Mouse (Mus musculus) thymus, postnatal 25 days (tissue): ENCODE measurements around the gene Ttpal.

ENCODE experiments used
- DNase-seq: peaks from one replicate; pipeline ENCODE4 v3.0.0; 2022

The Ttpal gene

GRCm38 (mm10) chr2:163663930-163664329, 61.8 kb downstream of the Ttpal start:
- DNase-seq, result no peak

GRCm38 (mm10) chr2:163667045-163667444, 64.9 kb downstream of the Ttpal start:
- DNase-seq, result no peak
